Mouse (Mus musculus) CH12.LX (cell line): Measurements from ENCODE around the gene Morf4l1. TPM values are rescaled to one million over a fixed set of nuclear protein-coding genes. Genes with fewer than 3 reads are reported as not detected.

Source experiments
- DNase-seq: peaks from one replicate; pipeline ENCODE4 v3.0.0-alpha.2; 2013; ENCODE audit errors: extremely low read depth
- H3K27ac ChIP-seq: 2 replicates; pipeline ENCODE4 v1.5.1; 2012; ENCODE audit warnings: low read depth, mild to moderate bottlenecking, control low read depth, moderate library complexity; ENCODE audit not compliant: insufficient read depth
- H3K27me3 ChIP-seq: replicated peaks from 2 replicates; pipeline ENCODE3; 2012; ENCODE audit warnings: inconsistent platforms
- H3K36me3 ChIP-seq, 2 experiments: replicated peaks in 1 of 2; 2 replicates each; pipeline versions ENCODE3 to v1.6.1; 2012; ENCODE audit warnings: inconsistent platforms in 1 of 2, low read length in 1 of 2, mild to moderate bottlenecking in 1 of 2, mixed read lengths in 1 of 2, moderate library complexity in 1 of 2; ENCODE audit not compliant: control insufficient read depth in 1 of 2, insufficient read depth in 1 of 2
- H3K4me1 ChIP-seq, 2 experiments: 2 replicates each; pipeline ENCODE4 v1.6.1; 2012; ENCODE audit warnings: inconsistent platforms in 1 of 2, moderate library complexity in 1 of 2; ENCODE audit not compliant: insufficient read depth in 2 of 2, control insufficient read depth in 1 of 2
- H3K4me2 ChIP-seq: 2 replicates; pipeline ENCODE4 v1.6.1; 2012; ENCODE audit warnings: low read depth, mild to moderate bottlenecking, control low read depth; ENCODE audit not compliant: poor library complexity, insufficient read depth, severe bottlenecking
- H3K4me3 ChIP-seq, 3 experiments: fragments of 150-350 bp in 1 of 3; sonication (generic) in 1 of 3; replicated peaks in 1 of 3; 2 replicates each; pipeline versions ENCODE3 to v1.5.1; 2011 to 2012; ENCODE audit warnings: low read depth in 2 of 3, low read length in 2 of 3, mild to moderate bottlenecking in 2 of 3, moderate library complexity in 2 of 3, control low read depth in 1 of 3, improper control_type of control experiment in 1 of 3, inconsistent platforms in 1 of 3, mixed read lengths in 1 of 3; ENCODE audit not compliant: poor library complexity in 1 of 3
- H3K79me2 ChIP-seq: replicated peaks from 2 replicates; pipeline ENCODE4 v1.6.1; 2012; ENCODE audit warnings: mild to moderate bottlenecking, moderate library complexity; ENCODE audit not compliant: control insufficient read depth, poor library complexity, insufficient read depth, severe bottlenecking; ENCODE audit errors: extremely low read depth
- H3K9ac ChIP-seq: 2 replicates; pipeline ENCODE4 v1.6.1; 2012; ENCODE audit warnings: low read depth, mild to moderate bottlenecking, control low read depth, moderate library complexity; ENCODE audit not compliant: insufficient read depth
- H3K9me3 ChIP-seq: replicated peaks from 2 replicates; pipeline ENCODE3; 2012; ENCODE audit warnings: low read length, inconsistent platforms, mixed read lengths
- CHD1 ChIP-seq: IDR thresholded peaks from 2 replicates; pipeline ENCODE4 v1.6.1; 2012; ENCODE audit warnings: low read depth, low read length, improper control_type of control experiment, inconsistent platforms
- ELF1 ChIP-seq: IDR thresholded peaks from 2 replicates; pipeline ENCODE4 v1.6.1; 2014; ENCODE audit warnings: low read depth, mild to moderate bottlenecking, inconsistent platforms, low read length, improper control_type of control experiment
- EP300 ChIP-seq: IDR thresholded peaks from 2 replicates; pipeline ENCODE4 v1.6.1; 2011; ENCODE audit warnings: low read length, improper control_type of control experiment
- ETS1 ChIP-seq: conservative IDR thresholded peaks from 2 replicates; pipeline ENCODE4 v1.6.1; 2012; ENCODE audit warnings: low read depth, mild to moderate bottlenecking, inconsistent platforms, low read length, improper control_type of control experiment, moderate library complexity
- HCFC1 ChIP-seq: IDR thresholded peaks from 2 replicates; pipeline ENCODE4 v1.6.1; 2012; ENCODE audit warnings: low read depth, mild to moderate bottlenecking, inconsistent platforms, low read length, improper control_type of control experiment
- IRF4 ChIP-seq: IDR thresholded peaks from 2 replicates; pipeline ENCODE4 v1.6.1; 2014; ENCODE audit warnings: low read depth, mild to moderate bottlenecking, inconsistent platforms, low read length, improper control_type of control experiment
- JUN ChIP-seq: IDR thresholded peaks from 2 replicates; pipeline ENCODE4 v1.6.1; 2011; ENCODE audit warnings: low read depth, mild to moderate bottlenecking, low read length, improper control_type of control experiment, moderate library complexity; ENCODE audit not compliant: insufficient read depth
- MAX ChIP-seq: IDR thresholded peaks from 2 replicates; pipeline ENCODE4 v1.6.1; 2011; ENCODE audit warnings: low read length, improper control_type of control experiment
- MYC ChIP-seq: IDR thresholded peaks from 2 replicates; pipeline ENCODE4 v1.6.1; 2011; ENCODE audit warnings: low read depth, mild to moderate bottlenecking, improper control_type of control experiment, low read length
- POLR2AphosphoS2 ChIP-seq: IDR thresholded peaks from 2 replicates; pipeline ENCODE4 v1.6.1; 2011; ENCODE audit warnings: low read depth, low read length, improper control_type of control experiment
- RCOR1 ChIP-seq: conservative IDR thresholded peaks from 2 replicates; pipeline ENCODE4 v1.6.1; 2012; ENCODE audit warnings: low read depth, mild to moderate bottlenecking, inconsistent platforms, low read length, improper control_type of control experiment
- TCF12 ChIP-seq: IDR thresholded peaks from 2 replicates; pipeline ENCODE4 v1.6.1; 2014; ENCODE audit warnings: low read depth, mild to moderate bottlenecking, inconsistent platforms, low read length, improper control_type of control experiment
- USF2 ChIP-seq: conservative IDR thresholded peaks from 2 replicates; pipeline ENCODE4 v1.6.1; 2011; ENCODE audit warnings: low read depth, low read length, improper control_type of control experiment
- ZC3H11A ChIP-seq: IDR thresholded peaks from 2 replicates; pipeline ENCODE4 v1.6.1; 2012; ENCODE audit warnings: low read depth, mild to moderate bottlenecking, inconsistent platforms, low read length, improper control_type of control experiment
- ZKSCAN1 ChIP-seq: IDR thresholded peaks from 2 replicates; pipeline ENCODE4 v1.6.1; 2012; ENCODE audit warnings: low read depth, inconsistent platforms, low read length, improper control_type of control experiment, borderline replicate concordance
- ZNF384 ChIP-seq: IDR thresholded peaks from 2 replicates; pipeline ENCODE4 v1.6.1; 2012; ENCODE audit warnings: low read depth, low read length, improper control_type of control experiment, inconsistent platforms
- dilution Hi-C: fragments of 300-500 bp; cut with MboI; formaldehyde crosslinking; loops from 2 replicates; pipeline ENCODE4 v1.14.3; 2020; ENCODE audit warnings: low sequenced_read_pairs; ENCODE audit not compliant: extremely low pct_unique_long_range_greater_than_20kb, extremely low pct_ligation_motif_present
- in situ Hi-C: fragments of 300-500 bp; cut with MboI; formaldehyde crosslinking; loops from 3 replicates; pipeline ENCODE4 v1.14.3; 2019; ENCODE audit warnings: low sequenced_read_pairs, low pct_ligation_motif_present, low pct_unique_long_range_greater_than_20kb, mixed read lengths
- polyA plus RNA-seq: library from polyadenylated mRNA; unstranded; fragments of >175 nt; gene quantifications from 2 replicates; pipeline ENCODE4 v1.2.1, GENCODE M21; 2012; ENCODE audit warnings: low read depth; ENCODE audit not compliant: insufficient read length
- total RNA-seq, 2 experiments: library from RNA; depleted of rRNA; stranded (reverse); fragments of 300-350 nt in 1 of 2; fragments of >200 nt in 1 of 2; gene quantifications; 2 replicates each; pipeline ENCODE4 v1.2.3; 2012 to 2014

The Morf4l1 gene
- total and polyA plus RNA-seq, 3 experiments: 127 to 233 (median 225) TPM

DNA sequence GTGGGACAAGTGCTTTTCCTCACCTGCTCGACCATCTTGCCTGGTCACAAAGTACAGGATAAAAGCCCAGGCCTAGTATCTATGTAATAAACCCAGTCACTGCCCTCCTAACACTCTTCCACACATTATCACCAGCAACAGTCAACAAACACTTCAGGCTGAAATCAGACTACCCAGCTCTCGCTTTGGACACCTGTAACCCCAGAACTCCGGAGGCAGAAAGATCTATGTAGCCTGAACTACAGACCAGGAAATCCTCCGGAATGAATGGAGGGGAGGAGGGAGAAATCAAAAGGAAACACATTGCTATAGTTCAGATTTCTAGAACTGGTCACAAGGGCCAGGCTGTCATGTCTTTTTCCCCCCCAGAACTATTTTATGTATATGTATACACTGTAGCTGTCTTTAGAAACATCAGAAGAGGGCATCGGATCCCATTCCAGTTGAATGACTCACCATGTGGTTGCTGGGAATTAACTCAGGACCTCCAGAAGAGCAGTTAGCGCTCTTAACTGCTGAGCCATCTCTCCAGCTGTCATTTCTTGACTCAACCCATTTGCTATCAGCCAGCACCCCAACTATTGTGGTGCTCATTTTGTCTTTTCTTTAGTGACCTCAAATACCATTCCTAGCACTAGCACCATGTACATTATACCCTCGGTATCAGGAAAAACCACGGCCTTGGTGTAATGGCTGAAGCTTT lies 29.7 kb downstream of the Morf4l1 start:
- in situ Hi-C loops: no loop called here
- no peak overlapping the region for H3K9ac ChIP-seq
- dilution Hi-C loops: no loop called here

DNA sequence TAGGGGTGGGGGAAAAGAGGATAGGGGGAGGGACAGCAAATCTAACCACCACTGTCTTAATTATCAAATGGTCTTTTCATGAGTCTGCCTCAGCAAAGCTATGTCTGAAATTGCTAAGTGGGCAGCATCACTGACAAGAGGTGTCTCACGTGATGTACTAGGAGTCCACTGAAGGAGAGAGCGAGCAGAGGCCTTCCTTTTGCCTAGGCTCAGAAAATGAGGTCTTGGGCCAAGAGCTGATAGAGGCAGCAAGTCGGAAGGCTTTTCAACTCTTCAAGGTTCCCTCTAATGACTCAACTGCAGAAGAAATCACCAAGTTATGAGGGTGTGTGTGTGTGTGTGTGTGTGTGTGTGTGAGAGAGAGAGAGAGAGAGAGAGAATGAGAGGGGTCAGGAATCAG lies 30.4 kb downstream of the Morf4l1 start:
- no peaks in the 10 kb centered on the region for H3K27me3 ChIP-seq
- H3K4me2 ChIP-seq: no peak overlapping the region
- TF ChIP-seq IRF4 (no peak), ELF1 (no peak), JUN (no peak), EP300 (no peak), ZNF384 (no peak), HCFC1 (no peak), ZC3H11A (no peak), POLR2AphosphoS2 (no peak), ZKSCAN1 (no peak), CHD1 (no peak), MYC (no peak), USF2 (no peak), RCOR1 (no peak), TCF12 (no peak), MAX (no peak)
- H3K79me2 ChIP-seq: 0 out of 2 replicates have a peak, but pooled peaks cover 2% of the 10 kb centered on the region
- no peak overlapping the region for H3K27ac ChIP-seq
- no peaks in the 10 kb centered on the region for H3K9me3 ChIP-seq
- peaks cover 0 to 8% of the 10 kb centered on the region in 2 experiments; a peak in 2 of 4 replicates for H3K4me1 ChIP-seq
- H3K9ac ChIP-seq: no peak overlapping the region
- in situ Hi-C loops (no loop called here), dilution Hi-C loops (no loop called here)
- DNase-seq: no peak
- H3K4me3 ChIP-seq: no peak overlapping the region
- peaks cover 3 to 27% of the 10 kb centered on the region in 2 experiments for H3K36me3 ChIP-seq

More for the DNA sequence above, 29.7 kb downstream of the Morf4l1 start:
- Histone ChIP-seq H3K36me3 (peaks cover 10 to 34% of the 10 kb centered on the region in 2 experiments), H3K9me3 (no peaks in the 10 kb centered on the region), H3K27ac (no peak overlapping the region), H3K79me2 (0 out of 2 replicates have a peak, but pooled peaks cover 2% of the 10 kb centered on the region), H3K27me3 (no peaks in the 10 kb centered on the region), H3K4me3 (no peak overlapping the region), H3K4me2 (no peak overlapping the region), H3K4me1 (peaks cover 0 to 4% of the 10 kb centered on the region in 2 experiments; a peak in 1 of 4 replicates)
- no peak for DNase-seq
- no peak for TF ChIP-seq ETS1
